26 mouse cellular contexts compared by ENCODE assay signal in genomic region chr4:88697753-88698152, GRCm38 (mm10). TPM values are rescaled to one million over a fixed set of nuclear protein-coding genes. Genes with fewer than 3 reads are reported as not detected.
A peak's percentile ranks its signal among the peaks of the same experiment; 100 is the strongest.
DNase-seq lines count a peak whose midpoint lies in the region; ATAC-seq and TF ChIP-seq lines count a peak whose summit lies in the region.
"Had no signal": no experiment of that assay in that cellular context is flagged by ENCODE, and none has a peak within 500 bp of the region (broad histone marks: within the 10 kb centered on the region; RNA-seq: fewer than 3 reads in every experiment).

No protein-coding gene starts in this region.

- no peak for TF ChIP-seq POLR2A in kidney, adult 2 months (IDR thresholded peaks at IDR 0.05; ENCODE audit: low read depth, low read length)

- H3K4me3 ChIP-seq in intestine, embryonic 15.5 days (replicated peaks), result no peak overlapping the region
- H3K4me3 ChIP-seq in intestine, postnatal 0 days (ENCODE audit: low read depth, low read length), result no peak overlapping the region
- no peak overlapping the region for H3K4me3 ChIP-seq in kidney, adult 2 months (ENCODE audit: insufficient read depth, low read depth, low read length)
- H3K4me3 ChIP-seq in kidney, postnatal 0 days (replicated peaks; ENCODE audit: low read depth, low read length), result no peak overlapping the region
- H3K4me3 ChIP-seq: embryonic facial prominence, embryonic 10.5 days; embryonic facial prominence, embryonic 12.5 days; forebrain, embryonic 13.5 days had no signal

- H3K36me3 ChIP-seq in intestine, embryonic 15.5 days, result no peaks in the 10 kb centered on the region
- H3K36me3 ChIP-seq in intestine, postnatal 0 days (ENCODE audit: control insufficient read depth, insufficient read depth), result no peaks in the 10 kb centered on the region
- no peaks in the 10 kb centered on the region for H3K36me3 ChIP-seq in kidney, adult 2 months (ENCODE audit: control insufficient read depth, insufficient read depth, low read length)
- no peaks in the 10 kb centered on the region for H3K36me3 ChIP-seq in kidney, postnatal 0 days (ENCODE audit: insufficient read depth, low read length)
- H3K36me3 ChIP-seq: embryonic facial prominence, embryonic 10.5 days; embryonic facial prominence, embryonic 12.5 days; G1E had no signal

- H3K9me3 ChIP-seq in intestine, embryonic 15.5 days, result no peaks in the 10 kb centered on the region
- no peaks in the 10 kb centered on the region for H3K9me3 ChIP-seq in intestine, postnatal 0 days (ENCODE audit: control insufficient read depth)
- no peaks in the 10 kb centered on the region for H3K9me3 ChIP-seq in kidney, postnatal 0 days (replicated peaks; ENCODE audit: low read length)
- H3K9me3 ChIP-seq: embryonic facial prominence, embryonic 10.5 days; embryonic facial prominence, embryonic 12.5 days; forebrain, embryonic 13.5 days; G1E had no signal

- no peak overlapping the region for H3K4me2 ChIP-seq in intestine, embryonic 15.5 days (replicated peaks)
- H3K4me2 ChIP-seq in intestine, postnatal 0 days (replicated peaks; ENCODE audit: low read depth), result no peak overlapping the region
- no peak overlapping the region for H3K4me2 ChIP-seq in kidney, postnatal 0 days (ENCODE audit: low read length)
- H3K4me2 ChIP-seq: embryonic facial prominence, embryonic 12.5 days; forebrain, embryonic 13.5 days had no signal

- peak; percentile 79 for DNase-seq in kidney, adult 2 months
- no peak for DNase-seq in kidney, postnatal 10 days
- no peak for DNase-seq in kidney, postnatal 0 days (ENCODE audit: low spot score)
- no peak for DNase-seq in kidney, adult 18-20 months
- peak; percentile 64 for DNase-seq in yolk sac, embryonic 10.5 days (ENCODE audit: low spot score)
- DNase-seq: adrenal gland, adult 8-10 months; adrenal gland, postnatal 14 days; adrenal gland, postnatal 36 days; B cell, adult 2 months; cerebellum, adult 11-12 months; cerebellum, adult 2 months; cerebellum, adult 9-10 months; cerebellum, postnatal 10 days; cerebellum, postnatal 25 days had no signal

- H3K27ac ChIP-seq in intestine, embryonic 15.5 days, result no peak overlapping the region
- no peak overlapping the region for H3K27ac ChIP-seq in intestine, postnatal 0 days (ENCODE audit: low read depth, low read length)
- H3K27ac ChIP-seq in kidney, adult 2 months (ENCODE audit: insufficient read depth, low read depth, low read length), result peak overlapping the region; percentile 96
- no peak overlapping the region for H3K27ac ChIP-seq in kidney, postnatal 0 days
- H3K27ac ChIP-seq: embryonic facial prominence, embryonic 10.5 days; embryonic facial prominence, embryonic 12.5 days; forebrain, embryonic 13.5 days had no signal

- 72% methylated on average over 4 of the region's 4 CpGs for WGBS in intestine, embryonic 15.5 days
- 64% methylated on average over 4 of the region's 4 CpGs for WGBS in intestine, postnatal 0 days
- WGBS in kidney, adult 2 months, result 57% methylated on average over 4 of the region's 4 CpGs
- 79% methylated on average over 4 of the region's 4 CpGs for WGBS in kidney, postnatal 0 days

- no peaks in the 10 kb centered on the region for H3K27me3 ChIP-seq in intestine, embryonic 15.5 days (replicated peaks)
- H3K27me3 ChIP-seq in intestine, postnatal 0 days (replicated peaks; ENCODE audit: control insufficient read depth, insufficient read depth, low read length), result no peaks in the 10 kb centered on the region
- H3K27me3 ChIP-seq in kidney, adult 2 months (replicated peaks; ENCODE audit: control insufficient read depth, insufficient read depth, low read length), result no peaks in the 10 kb centered on the region
- no peaks in the 10 kb centered on the region for H3K27me3 ChIP-seq in kidney, postnatal 0 days (ENCODE audit: insufficient read depth, low read length)
- H3K27me3 ChIP-seq: embryonic facial prominence, embryonic 12.5 days; forebrain, embryonic 13.5 days had no signal

- no peaks in the 10 kb centered on the region for H3K4me1 ChIP-seq in intestine, embryonic 15.5 days (replicated peaks)
- no peaks in the 10 kb centered on the region for H3K4me1 ChIP-seq in intestine, postnatal 0 days (replicated peaks; ENCODE audit: control insufficient read depth, insufficient read depth, low read length)
- peaks cover 12% of the 10 kb centered on the region; the same call in 1 of the 2 replicates for H3K4me1 ChIP-seq in kidney, adult 2 months (ENCODE audit: control insufficient read depth, insufficient read depth, low read length)
- no peaks in the 10 kb centered on the region for H3K4me1 ChIP-seq in kidney, postnatal 0 days (replicated peaks; ENCODE audit: insufficient read depth, low read length)
- H3K4me1 ChIP-seq: embryonic facial prominence, embryonic 10.5 days; embryonic facial prominence, embryonic 12.5 days; forebrain, embryonic 13.5 days had no signal

- ATAC-seq in intestine, embryonic 15.5 days, result peak; percentile 56; the same call in 1 of the 2 replicates
- ATAC-seq in intestine, postnatal 0 days, result no peak
- ATAC-seq in kidney, postnatal 0 days (replicated peaks; ENCODE audit: low FRiP score, low read depth), result 0 out of 2 replicates have a peak, but pooled peaks have one; percentile 72
- ATAC-seq: activated CD4-positive, CD25-positive, alpha-beta regulatory T cell, adult 4 months; CD4-positive, CD25-positive, alpha-beta regulatory T cell, adult 4 months; forebrain, embryonic 13.5 days; Patski had no signal

- no peak overlapping the region for H3K9ac ChIP-seq in intestine, embryonic 15.5 days
- no peak overlapping the region for H3K9ac ChIP-seq in intestine, postnatal 0 days (ENCODE audit: low read depth, low read length)
- no peak overlapping the region for H3K9ac ChIP-seq in kidney, postnatal 0 days (ENCODE audit: low read depth, low read length)
- H3K9ac ChIP-seq: embryonic facial prominence, embryonic 12.5 days; forebrain, embryonic 13.5 days had no signal

- TF ChIP-seq CTCF in intestine, postnatal 0 days (IDR thresholded peaks at IDR 0.05; ENCODE audit: low read depth), result no peak
- TF ChIP-seq CTCF in kidney, adult 2 months (conservative IDR thresholded peaks at IDR 0.05; ENCODE audit: insufficient read depth, insufficient read length, low read depth, low read length), result no peak
- no peak for TF ChIP-seq CTCF in kidney, postnatal 0 days (IDR thresholded peaks at IDR 0.05; ENCODE audit: low read depth)

RNA-seq across cellular contexts. Expression of gene Ifnab, which starts 6.6 kb away (rescaled TPM):
- not detected in 2 replicates for polyA plus RNA-seq in intestine, embryonic 15.5 days (2015; fragmentation: Nextera tagmentation; extraction: Ambion mirVana)
- not detected in 2 replicates for polyA plus RNA-seq in intestine, postnatal 0 days (2015; fragmentation: Nextera tagmentation; extraction: Ambion mirVana)
- not detected in 2 replicates for polyA plus RNA-seq in kidney, adult 2 months (2012; rRNA removed)
- polyA plus RNA-seq in kidney, postnatal 0 days (2015; fragmentation: Nextera tagmentation; extraction: Ambion mirVana), result not detected in 2 replicates
- polyA plus RNA-seq: activated CD4-positive, CD25-positive, alpha-beta regulatory T cell, adult 4 months; CD4-positive, CD25-positive, alpha-beta regulatory T cell, adult 4 months; cerebellum, adult 2 months; cortical plate, adult 2 months; embryonic facial prominence, embryonic 10.5 days; embryonic facial prominence, embryonic 12.5 days; embryonic facial prominence, embryonic 14.5 days; forebrain, embryonic 11.5 days; forebrain, embryonic 13.5 days; G1E; Patski had no signal

RNA-seq across cellular contexts. Expression of gene Ifna2, which starts 14.0 kb away (rescaled TPM):
- polyA plus RNA-seq in intestine, embryonic 15.5 days (2015; fragmentation: Nextera tagmentation; extraction: Ambion mirVana), result not detected in 2 replicates
- polyA plus RNA-seq in intestine, postnatal 0 days (2015; fragmentation: Nextera tagmentation; extraction: Ambion mirVana), result not detected in 2 replicates
- not detected in 2 replicates for polyA plus RNA-seq in kidney, adult 2 months (2012; rRNA removed)
- polyA plus RNA-seq in kidney, postnatal 0 days (2015; fragmentation: Nextera tagmentation; extraction: Ambion mirVana), result not detected in 2 replicates
- polyA plus RNA-seq: activated CD4-positive, CD25-positive, alpha-beta regulatory T cell, adult 4 months; CD4-positive, CD25-positive, alpha-beta regulatory T cell, adult 4 months; cerebellum, adult 2 months; cortical plate, adult 2 months; embryonic facial prominence, embryonic 10.5 days; embryonic facial prominence, embryonic 12.5 days; embryonic facial prominence, embryonic 14.5 days; forebrain, embryonic 11.5 days; forebrain, embryonic 13.5 days; G1E; Patski had no signal

RNA-seq across cellular contexts. Expression of gene Ifna16, which starts 21.0 kb away (rescaled TPM):
- not detected in 2 replicates for polyA plus RNA-seq in intestine, embryonic 15.5 days (2015; fragmentation: Nextera tagmentation; extraction: Ambion mirVana)
- polyA plus RNA-seq in intestine, postnatal 0 days (2015; fragmentation: Nextera tagmentation; extraction: Ambion mirVana), result not detected in 2 replicates
- not detected in 2 replicates for polyA plus RNA-seq in kidney, adult 2 months (2012; rRNA removed)
- polyA plus RNA-seq in kidney, postnatal 0 days (2015; fragmentation: Nextera tagmentation; extraction: Ambion mirVana), result not detected in 2 replicates
- polyA plus RNA-seq: activated CD4-positive, CD25-positive, alpha-beta regulatory T cell, adult 4 months; CD4-positive, CD25-positive, alpha-beta regulatory T cell, adult 4 months; cerebellum, adult 2 months; cortical plate, adult 2 months; embryonic facial prominence, embryonic 10.5 days; embryonic facial prominence, embryonic 12.5 days; embryonic facial prominence, embryonic 14.5 days; forebrain, embryonic 11.5 days; forebrain, embryonic 13.5 days; G1E; Patski had no signal

RNA-seq across cellular contexts. Expression of gene Gm26566, which starts 23.9 kb away (rescaled TPM):
- 0.80 and 0.97 TPM in 2 replicates for polyA plus RNA-seq in intestine, embryonic 15.5 days (2015; fragmentation: Nextera tagmentation; extraction: Ambion mirVana)
- polyA plus RNA-seq in intestine, postnatal 0 days (2015; fragmentation: Nextera tagmentation; extraction: Ambion mirVana), result 0.16 and 0.43 TPM in 2 replicates
- 0.26 and 0.34 TPM in 2 replicates for polyA plus RNA-seq in kidney, adult 2 months (2012; rRNA removed)
- 0.38 and 0.49 TPM in 2 replicates for polyA plus RNA-seq in kidney, postnatal 0 days (2015; fragmentation: Nextera tagmentation; extraction: Ambion mirVana)
- polyA plus RNA-seq: activated CD4-positive, CD25-positive, alpha-beta regulatory T cell, adult 4 months; CD4-positive, CD25-positive, alpha-beta regulatory T cell, adult 4 months had no signal

RNA-seq across cellular contexts. Expression of gene Klhl9, which starts 24.5 kb away (rescaled TPM):
- polyA plus RNA-seq in intestine, embryonic 15.5 days (2015; fragmentation: Nextera tagmentation; extraction: Ambion mirVana), result 75.3 and 89.4 TPM in 2 replicates
- 40.5 and 42.5 TPM in 2 replicates for polyA plus RNA-seq in intestine, postnatal 0 days (2015; fragmentation: Nextera tagmentation; extraction: Ambion mirVana)
- 18.1 and 19.2 TPM in 2 replicates for polyA plus RNA-seq in kidney, adult 2 months (2012; rRNA removed)
- polyA plus RNA-seq in kidney, postnatal 0 days (2015; fragmentation: Nextera tagmentation; extraction: Ambion mirVana), result 84.2 and 86.5 TPM in 2 replicates

Comparison
In these comparisons a context has a peak if more than half of its experiments do, and no peak if none do; other contexts are left out.
1. DNase-seq: peak in kidney, adult 2 months (single experiment) and yolk sac, embryonic 10.5 days (single experiment); none in kidney, postnatal 10 days (single experiment), kidney, postnatal 0 days (single experiment) and kidney, adult 18-20 months (single experiment).